Mouse (Mus musculus) heart, embryonic 13.5 days (tissue): ENCODE data around the gene Tns1. TPM values are rescaled to one million over a fixed set of nuclear protein-coding genes. Genes with fewer than 3 reads are reported as not detected.

Source experiments
- ATAC-seq: fragments of 200-750 bp; cut with Nextera tagmentation; 2 replicates; pipeline ENCODE4 v1.8.0; 2017; ENCODE audit warnings: moderate TSS enrichment; ENCODE audit not compliant: insufficient number of reproducible peaks, low FRiP score, low TSS enrichment; ENCODE audit errors: extremely low read depth
- H3K27ac ChIP-seq: fragments of 300-500 bp; sonication (generic); replicated peaks from 2 replicates; pipeline ENCODE4 v1.5.1; 2015; ENCODE audit warnings: moderate library complexity, mild to moderate bottlenecking, inconsistent platforms
- H3K27me3 ChIP-seq: fragments of 300-500 bp; sonication (generic); replicated peaks from 2 replicates; pipeline ENCODE4 v1.6.1; 2015; ENCODE audit warnings: mild to moderate bottlenecking, inconsistent platforms
- H3K36me3 ChIP-seq: fragments of 300-500 bp; sonication (generic); 2 replicates; pipeline ENCODE4 v1.6.1; 2015; ENCODE audit warnings: mild to moderate bottlenecking, inconsistent platforms
- H3K4me1 ChIP-seq: fragments of 300-500 bp; sonication (generic); 2 replicates; pipeline ENCODE4 v1.6.1; 2015; ENCODE audit warnings: inconsistent platforms
- H3K4me2 ChIP-seq: fragments of 300-500 bp; sonication (generic); 2 replicates; pipeline ENCODE4 v1.6.1; 2015; ENCODE audit warnings: inconsistent platforms, mild to moderate bottlenecking, moderate library complexity
- H3K4me3 ChIP-seq: fragments of 300-500 bp; sonication (generic); 2 replicates; pipeline ENCODE4 v1.5.1; 2015; ENCODE audit warnings: moderate library complexity, mild to moderate bottlenecking, inconsistent platforms
- H3K9ac ChIP-seq: fragments of 300-500 bp; sonication (generic); 2 replicates; pipeline ENCODE4 v1.6.1; 2015; ENCODE audit warnings: inconsistent platforms, mild to moderate bottlenecking, moderate library complexity
- H3K9me3 ChIP-seq: fragments of 300-500 bp; sonication (generic); 2 replicates; pipeline ENCODE4 v1.6.1; 2016; ENCODE audit warnings: inconsistent platforms
- whole genome bisulfite sequencing: fragments of 180-500 bp; shearing (Covaris S2); methylation state at CpG from one replicate; pipeline ENCODE4 v1.1.7; 2015; ENCODE audit warnings: mixed read lengths; 5-methylcytosine and 5-hydroxymethylcytosine counted together
- polyA plus RNA-seq: library from polyadenylated mRNA; unstranded; fragments of >200 nt; fragmentation: Nextera tagmentation; extraction: Ambion mirVana; gene quantifications from 2 replicates; pipeline ENCODE4 v1.2.1, GENCODE M21; 2015

The Tns1 gene
- polyA plus RNA-seq, 1 experiment from 2014 or later: 105 TPM

DNA sequence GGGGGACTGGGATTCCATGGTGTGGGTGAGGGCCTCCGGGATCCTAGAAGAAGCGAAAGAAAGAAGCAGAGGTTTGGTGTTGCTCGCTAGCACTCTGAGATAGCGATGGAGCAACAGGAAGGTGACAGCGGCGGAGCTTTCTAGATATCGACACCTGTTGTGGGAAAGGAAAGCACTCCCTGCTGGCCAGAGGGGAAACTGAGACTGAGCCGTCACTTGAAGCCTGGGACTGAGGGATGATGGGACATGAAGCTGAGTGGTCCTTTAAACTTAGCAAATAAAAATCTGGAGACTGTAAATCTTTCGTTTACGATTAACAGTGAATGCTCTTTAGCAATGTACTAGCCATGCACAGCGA lies 261.2 kb downstream of the Tns1 start:
- no peak for ATAC-seq
- 29% methylated on average over 11 of the region's 11 CpGs for WGBS

DNA sequence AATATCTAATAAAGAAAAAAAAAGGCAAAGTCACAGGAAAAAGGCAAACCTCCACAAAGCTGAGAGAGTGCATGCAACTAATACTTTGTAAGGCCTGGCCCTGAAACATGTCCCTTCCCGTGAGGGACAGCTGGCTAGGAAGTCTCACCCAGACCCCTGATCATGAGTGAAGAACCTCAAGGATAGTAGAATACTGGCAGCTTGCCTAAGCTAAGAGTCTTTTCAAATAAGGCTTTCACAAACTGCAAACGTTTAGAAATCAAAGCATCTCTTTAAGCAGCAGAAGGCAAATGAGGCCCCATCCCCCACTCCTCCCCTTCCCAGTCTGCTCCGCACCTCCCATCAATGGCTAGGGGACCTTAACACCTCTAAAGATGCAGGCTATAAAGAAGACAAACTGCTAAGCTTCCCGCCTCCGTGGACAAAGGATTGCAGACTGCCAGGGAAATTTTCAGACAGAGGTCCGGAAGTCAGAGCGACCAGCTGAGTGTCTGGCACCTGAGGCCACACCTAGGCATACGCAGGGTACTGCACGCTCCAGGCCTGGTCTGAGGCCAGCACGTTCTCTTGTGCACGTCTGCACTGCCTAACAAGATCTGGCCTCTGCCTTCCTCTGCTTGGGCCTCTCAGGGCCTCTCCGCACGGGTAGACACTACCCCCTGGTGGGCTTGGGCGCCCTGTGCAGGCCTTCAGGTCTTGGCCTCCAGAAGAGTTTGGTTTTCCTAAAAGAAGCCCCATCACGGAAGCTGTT lies 261.8 kb downstream of the Tns1 start:
- H3K4me2 ChIP-seq: peak overlapping the region; percentile 65
- peak overlapping the region; percentile 71 for H3K9ac ChIP-seq
- WGBS: 11% methylated on average over 15 of the region's 15 CpGs
- H3K9me3 ChIP-seq: no peaks in the 10 kb centered on the region
- no peaks in the 10 kb centered on the region for H3K36me3 ChIP-seq
- peak overlapping the region; percentile 73 for H3K27ac ChIP-seq
- H3K4me3 ChIP-seq: peak overlapping the region; percentile 38
- H3K4me1 ChIP-seq: peaks cover 13% of the 10 kb centered on the region
- peak; percentile 87 for ATAC-seq
- no peaks in the 10 kb centered on the region for H3K27me3 ChIP-seq

More for the DNA sequence above, 261.2 kb downstream of the Tns1 start:
- Histone ChIP-seq H3K9me3 (no peaks in the 10 kb centered on the region), H3K4me1 (peaks cover 13% of the 10 kb centered on the region), H3K27me3 (no peaks in the 10 kb centered on the region), H3K9ac (peak overlapping the region; percentile 71), H3K4me2 (peak overlapping the region; percentile 65), H3K36me3 (no peaks in the 10 kb centered on the region), H3K4me3 (peak overlapping the region; percentile 38), H3K27ac (0 out of 2 replicates have a peak overlapping the region, but pooled peaks have one; percentile 73)

DNA sequence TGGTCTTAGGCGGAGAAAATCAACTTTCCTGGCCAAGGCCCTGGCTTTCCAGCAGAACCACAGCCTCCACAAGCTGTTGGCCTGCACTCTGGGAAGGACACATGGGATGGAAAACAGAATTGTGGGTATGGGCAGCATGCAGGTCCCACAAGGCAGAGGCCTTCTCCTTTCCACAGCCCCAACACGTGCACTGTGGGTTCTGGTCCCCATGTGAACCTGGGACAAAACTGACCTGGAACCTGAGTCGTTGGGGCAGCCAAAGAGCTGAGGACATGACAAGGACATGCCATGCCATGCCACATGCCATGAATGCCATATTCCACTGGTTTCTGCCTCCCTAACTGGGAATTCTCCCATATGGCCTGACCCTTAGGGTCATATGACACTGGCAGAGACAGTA lies 263.8 kb downstream of the Tns1 start:
- 71% methylated on average over 3 of the region's 3 CpGs for WGBS

More for the DNA sequence above, 263.8 kb downstream of the Tns1 start:
- Histone ChIP-seq H3K4me3 (no peak overlapping the region), H3K9me3 (no peaks in the 10 kb centered on the region), H3K9ac (no peak overlapping the region), H3K4me1 (peaks cover 13% of the 10 kb centered on the region), H3K27me3 (no peaks in the 10 kb centered on the region), H3K36me3 (no peaks in the 10 kb centered on the region), H3K4me2 (no peak overlapping the region), H3K27ac (no peak overlapping the region)
- no peak for ATAC-seq

Other genes starting within 250 kb of the Tns1 start
- gene Rufy4, start 1.1 kb upstream of the Tns1 start, polyA plus RNA-seq: 0.20 and 0.48 TPM in 2 replicates
- 0.09 TPM in 1 of 2 replicates, not detected in the other for gene Cxcr2, start 29.5 kb upstream of the Tns1 start, polyA plus RNA-seq
- not detected in 2 replicates for gene Cxcr1, start 70.2 kb upstream of the Tns1 start, polyA plus RNA-seq
- gene Arpc2, start 111.6 kb upstream of the Tns1 start, polyA plus RNA-seq: 400 and 438 TPM in 2 replicates
- 0.36 and 0.64 TPM in 2 replicates for gene Gpbar1, start 154.1 kb upstream of the Tns1 start, polyA plus RNA-seq
- 164 and 188 TPM in 2 replicates for gene Aamp, start 160.3 kb upstream of the Tns1 start, polyA plus RNA-seq
- 227 and 252 TPM in 2 replicates for gene Pnkd, start 160.5 kb upstream of the Tns1 start, polyA plus RNA-seq
- gene Tmbim1, start 181.2 kb upstream of the Tns1 start, polyA plus RNA-seq: 42.0 and 42.7 TPM in 2 replicates
- 0.33 and 0.38 TPM in 2 replicates for gene Catip, start 237.7 kb upstream of the Tns1 start, polyA plus RNA-seq